Mouse (Mus musculus): ENCODE data around the gene Tex52. TPM values are rescaled to one million over a fixed set of nuclear protein-coding genes. Genes with fewer than 3 reads are reported as not detected.

Gene Tex52
- polyA plus RNA-seq, 1 experiment from 2014 or later: 0.42 TPM

- Histone ChIP-seq H3K4me3 (ENCODE audit: low read depth, low read length) (no peak overlapping the region), H3K27me3 (ENCODE audit: control insufficient read depth, insufficient read depth, low read length) (no peaks in the 10 kb centered on the region), H3K36me3 (ENCODE audit: control insufficient read depth, insufficient read depth, low read length) (no peaks in the 10 kb centered on the region), H3K4me2 (no peak overlapping the region), H3K4me1 (ENCODE audit: control insufficient read depth, insufficient read depth, low read length) (no peaks in the 10 kb centered on the region), H3K27ac (ENCODE audit: low read depth, low read length) (no peak overlapping the region), H3K9ac (ENCODE audit: low read depth, low read length) (no peak overlapping the region), H3K9me3 (replicated peaks; ENCODE audit: control insufficient read depth, low read length) (no peaks in the 10 kb centered on the region)
- 56% methylated on average over 1 of the region's 1 CpGs for WGBS (ENCODE audit: insufficient replicate concordance)
- ATAC-seq (replicated peaks; ENCODE audit: insufficient number of reproducible peaks, low FRiP score, low TSS enrichment): no peak
These were observed 15.4 kb downstream of the Tex52 start for GRCm38 (mm10) chr6:128390683-128391082.

DNA sequence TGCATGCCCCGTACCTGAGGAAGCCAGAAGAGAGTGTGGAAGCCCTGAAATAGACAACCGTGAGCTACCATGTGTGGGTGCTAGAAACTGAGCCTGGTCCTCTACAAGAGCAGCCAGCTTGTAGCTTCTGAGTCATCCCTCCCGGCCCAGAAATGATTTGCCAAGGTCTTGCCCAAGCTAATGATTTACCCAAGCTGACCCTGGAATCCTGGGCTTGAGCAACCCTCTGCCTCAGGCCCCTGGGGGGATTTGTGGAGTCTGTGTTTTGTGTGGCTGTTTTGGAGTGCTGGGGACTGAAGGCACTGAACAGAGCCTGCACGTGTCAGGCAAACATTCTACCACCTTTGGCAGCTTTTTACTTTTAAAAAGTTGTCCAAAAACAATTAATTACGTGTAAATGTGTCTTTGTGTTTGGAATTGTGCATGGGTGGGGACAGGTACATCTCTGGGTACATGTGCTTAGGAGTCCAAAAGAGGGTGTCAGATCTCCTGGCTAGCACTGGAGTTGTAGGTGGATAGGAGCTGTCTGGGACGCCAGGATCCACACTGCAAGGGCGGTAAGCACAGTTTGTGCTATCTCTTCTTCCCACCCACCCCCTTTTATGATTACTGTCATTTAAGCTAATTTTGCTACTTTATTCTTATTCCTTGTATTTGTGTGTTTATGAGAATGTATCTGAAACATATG lies 22.5 kb downstream of the Tex52 start:
- no peaks in the 10 kb centered on the region for H3K9me3 ChIP-seq (replicated peaks; ENCODE audit: control insufficient read depth, low read length)
- no peak overlapping the region for H3K27ac ChIP-seq (ENCODE audit: low read depth, low read length)
- peaks cover 6% of the 10 kb centered on the region; the same call in 1 of the 2 replicates for H3K4me1 ChIP-seq (ENCODE audit: control insufficient read depth, insufficient read depth, low read length)
- H3K9ac ChIP-seq (ENCODE audit: low read depth, low read length): no peak overlapping the region
- H3K27me3 ChIP-seq (ENCODE audit: control insufficient read depth, insufficient read depth, low read length): no peaks in the 10 kb centered on the region
- no peak overlapping the region for H3K4me3 ChIP-seq (ENCODE audit: low read depth, low read length)
- WGBS (ENCODE audit: insufficient replicate concordance): 70% methylated on average over 7 of the region's 7 CpGs
- no peaks in the 10 kb centered on the region for H3K36me3 ChIP-seq (ENCODE audit: control insufficient read depth, insufficient read depth, low read length)
- H3K4me2 ChIP-seq: no peak overlapping the region
- no peak for ATAC-seq (replicated peaks; ENCODE audit: insufficient number of reproducible peaks, low FRiP score, low TSS enrichment)

DNA sequence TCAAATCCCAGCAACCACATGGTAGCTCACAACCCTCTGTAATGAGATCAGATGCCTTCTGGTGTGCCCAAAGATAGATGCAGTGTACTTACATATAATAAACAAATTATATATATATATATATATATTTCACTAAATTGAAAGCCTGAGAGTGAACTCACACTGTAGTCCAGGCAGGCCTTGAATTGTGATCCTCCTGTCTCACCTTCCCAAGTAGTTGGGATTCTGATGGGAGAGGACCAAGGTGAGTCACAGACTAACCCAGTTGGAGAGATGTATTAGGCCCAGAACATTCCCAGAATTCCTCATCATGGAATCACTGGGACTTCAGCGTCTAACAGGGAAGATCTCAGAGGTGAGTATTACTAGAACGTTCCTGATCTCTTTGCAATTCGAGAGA lies 23.7 kb downstream of the Tex52 start, which contains the start of gene Nrip2:
Gene Nrip2 (plus strand): TSS at position 301 of the 400 bp plus-strand sequence.
- H3K36me3 ChIP-seq (ENCODE audit: control insufficient read depth, insufficient read depth, low read length): no peaks in the 10 kb centered on the region
- peak within 1 kb of the TSS; percentile 23 for H3K4me3 ChIP-seq (ENCODE audit: low read depth, low read length)
- H3K27me3 ChIP-seq (ENCODE audit: control insufficient read depth, insufficient read depth, low read length): no peaks in the 10 kb centered on the region
- no peak within 1 kb of the TSS; the same call in 1 of the 2 replicates for H3K27ac ChIP-seq (ENCODE audit: low read depth, low read length)
- H3K4me1 ChIP-seq (ENCODE audit: control insufficient read depth, insufficient read depth, low read length): peaks cover 6% of the 10 kb centered on the region; the same call in 1 of the 2 replicates
- peak within 1 kb of the TSS; percentile 57 for H3K4me2 ChIP-seq
- H3K9me3 ChIP-seq (replicated peaks; ENCODE audit: control insufficient read depth, low read length): no peaks in the 10 kb centered on the region
- ATAC-seq (replicated peaks; ENCODE audit: insufficient number of reproducible peaks, low FRiP score, low TSS enrichment): no peak
- WGBS (ENCODE audit: insufficient replicate concordance): 68% methylated on average over 3 of the region's 3 CpGs
- peak within 1 kb of the TSS; percentile 66 for H3K9ac ChIP-seq (ENCODE audit: low read depth, low read length)

DNA sequence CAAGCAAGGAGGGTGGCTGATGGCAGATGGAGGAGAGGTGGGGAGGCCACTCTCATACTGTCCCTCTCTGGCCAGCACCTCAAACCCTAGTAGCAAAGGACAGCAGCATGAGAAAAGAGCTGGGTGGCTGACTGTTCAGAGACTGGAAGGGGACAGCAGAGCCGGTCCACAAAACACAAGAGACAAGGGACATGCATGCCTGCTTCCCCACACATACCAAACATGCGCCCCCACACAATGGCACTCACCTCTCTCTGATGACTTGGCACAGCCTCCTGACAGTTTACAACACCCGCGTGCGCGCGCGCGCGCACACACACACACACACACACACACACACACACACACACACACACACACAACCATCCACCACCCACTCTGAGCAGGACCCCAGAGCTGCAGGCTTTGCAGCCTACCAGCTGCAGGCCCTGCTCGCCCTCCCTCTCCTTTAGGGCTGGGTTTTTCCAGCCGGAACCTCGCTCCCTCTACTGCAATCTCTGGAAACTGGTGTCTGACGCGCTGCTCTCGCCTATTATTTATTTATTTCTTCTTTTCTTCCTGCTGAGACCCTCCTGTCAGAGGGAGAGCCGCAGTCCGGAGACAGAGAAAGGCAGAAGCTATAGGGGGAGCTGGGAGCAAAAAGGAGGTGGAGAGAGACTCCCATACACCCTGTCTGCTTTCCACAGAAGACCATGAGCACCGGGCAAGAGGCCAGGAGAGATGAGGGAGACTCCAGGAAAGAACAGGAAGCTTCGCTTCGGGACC lies 24.3 kb downstream of the Tex52 start:
- WGBS (ENCODE audit: insufficient replicate concordance): 48% methylated on average over 21 of the region's 21 CpGs
- Histone ChIP-seq H3K9ac (ENCODE audit: low read depth, low read length) (peak overlapping the region; percentile 66), H3K4me1 (ENCODE audit: control insufficient read depth, insufficient read depth, low read length) (peaks cover 6% of the 10 kb centered on the region; the same call in 1 of the 2 replicates), H3K36me3 (ENCODE audit: control insufficient read depth, insufficient read depth, low read length) (no peaks in the 10 kb centered on the region), H3K9me3 (replicated peaks; ENCODE audit: control insufficient read depth, low read length) (no peaks in the 10 kb centered on the region), H3K27me3 (ENCODE audit: control insufficient read depth, insufficient read depth, low read length) (no peaks in the 10 kb centered on the region), H3K4me3 (ENCODE audit: low read depth, low read length) (peak overlapping the region; percentile 23), H3K27ac (ENCODE audit: low read depth, low read length) (no peak overlapping the region; the same call in 1 of the 2 replicates), H3K4me2 (peak overlapping the region; percentile 57)
- ATAC-seq (replicated peaks; ENCODE audit: insufficient number of reproducible peaks, low FRiP score, low TSS enrichment): no peak; the same call in 1 of the 2 replicates

DNA sequence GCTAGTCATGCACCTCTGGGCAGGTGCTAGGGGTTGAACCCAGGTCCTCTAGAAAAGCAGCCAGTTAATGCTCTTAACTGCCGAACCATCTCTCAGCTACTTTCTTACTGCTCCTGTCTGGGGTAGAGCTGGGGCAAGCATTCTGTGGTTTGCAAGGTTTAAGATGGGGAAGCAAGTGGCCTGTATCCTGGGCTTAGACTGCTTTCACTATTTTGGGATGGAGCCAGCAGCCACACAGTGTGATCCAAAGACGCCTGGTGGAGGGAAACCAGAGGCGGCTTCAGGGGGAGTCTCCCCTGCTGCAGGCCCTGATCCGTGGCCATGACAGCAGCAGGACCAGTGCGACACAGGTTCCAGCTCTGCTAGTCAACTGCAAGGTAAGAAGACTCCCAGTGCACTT lies 29.5 kb downstream of the Tex52 start:
- Histone ChIP-seq H3K9me3 (replicated peaks; ENCODE audit: control insufficient read depth, low read length) (no peaks in the 10 kb centered on the region), H3K9ac (ENCODE audit: low read depth, low read length) (no peak overlapping the region), H3K36me3 (ENCODE audit: control insufficient read depth, insufficient read depth, low read length) (peaks cover 17% of the 10 kb centered on the region), H3K27me3 (ENCODE audit: control insufficient read depth, insufficient read depth, low read length) (no peaks in the 10 kb centered on the region), H3K4me3 (ENCODE audit: low read depth, low read length) (no peak overlapping the region), H3K4me1 (ENCODE audit: control insufficient read depth, insufficient read depth, low read length) (peaks cover 4% of the 10 kb centered on the region; the same call in 1 of the 2 replicates), H3K4me2 (no peak overlapping the region), H3K27ac (ENCODE audit: low read depth, low read length) (no peak overlapping the region)
- ATAC-seq (replicated peaks; ENCODE audit: insufficient number of reproducible peaks, low FRiP score, low TSS enrichment): no peak
- WGBS (ENCODE audit: insufficient replicate concordance): 62% methylated on average over 5 of the region's 5 CpGs

GRCm38 (mm10) chr6:128408544-128409125 lies 33.4 kb downstream of the Tex52 start:
- Histone ChIP-seq H3K9ac (ENCODE audit: low read depth, low read length) (no peak overlapping the region), H3K4me3 (ENCODE audit: low read depth, low read length) (no peak overlapping the region), H3K36me3 (ENCODE audit: control insufficient read depth, insufficient read depth, low read length) (peaks cover 35% of the 10 kb centered on the region), H3K27me3 (ENCODE audit: control insufficient read depth, insufficient read depth, low read length) (no peaks in the 10 kb centered on the region), H3K4me2 (no peak overlapping the region), H3K9me3 (replicated peaks; ENCODE audit: control insufficient read depth, low read length) (no peaks in the 10 kb centered on the region), H3K4me1 (ENCODE audit: control insufficient read depth, insufficient read depth, low read length) (no peaks in the 10 kb centered on the region), H3K27ac (ENCODE audit: low read depth, low read length) (no peak overlapping the region)
- ATAC-seq (replicated peaks; ENCODE audit: insufficient number of reproducible peaks, low FRiP score, low TSS enrichment): no peak
- WGBS (ENCODE audit: insufficient replicate concordance): 89% methylated on average over 7 of the region's 7 CpGs

DNA sequence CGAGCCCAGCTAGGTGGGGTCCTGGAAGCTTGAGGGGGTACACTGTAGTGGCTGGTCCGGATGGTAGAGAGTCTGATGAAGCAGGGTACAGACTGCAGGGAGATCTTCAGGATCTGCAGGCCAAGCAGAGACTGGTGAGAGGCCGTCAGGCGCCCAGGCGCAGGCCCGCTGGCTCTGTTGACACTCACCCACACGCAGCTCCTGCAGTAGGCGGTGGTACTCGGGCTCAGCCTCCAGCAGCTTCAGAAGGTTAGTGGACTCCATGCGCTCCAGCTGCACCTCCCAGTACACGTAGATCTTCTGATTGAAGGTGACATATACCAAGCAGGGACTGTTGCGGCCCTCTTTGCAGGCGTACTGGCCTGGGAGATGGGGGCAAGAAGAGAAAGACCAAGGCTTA lies 35.0 kb downstream of the Tex52 start:
- 93% methylated on average over 13 of the region's 13 CpGs for WGBS (ENCODE audit: insufficient replicate concordance)
- H3K36me3 ChIP-seq (ENCODE audit: control insufficient read depth, insufficient read depth, low read length): peaks cover 35% of the 10 kb centered on the region
- ATAC-seq (replicated peaks; ENCODE audit: insufficient number of reproducible peaks, low FRiP score, low TSS enrichment): no peak

GRCm38 (mm10) chr6:128411115-128411514 lies 35.9 kb downstream of the Tex52 start:
- no peak overlapping the region for H3K27ac ChIP-seq (ENCODE audit: low read depth, low read length)
- no peaks in the 10 kb centered on the region for H3K9me3 ChIP-seq (replicated peaks; ENCODE audit: control insufficient read depth, low read length)
- H3K4me1 ChIP-seq (ENCODE audit: control insufficient read depth, insufficient read depth, low read length): no peaks in the 10 kb centered on the region
- ATAC-seq (replicated peaks; ENCODE audit: insufficient number of reproducible peaks, low FRiP score, low TSS enrichment): no peak
- H3K36me3 ChIP-seq (ENCODE audit: control insufficient read depth, insufficient read depth, low read length): peaks cover 34% of the 10 kb centered on the region
- no peak overlapping the region for H3K9ac ChIP-seq (ENCODE audit: low read depth, low read length)
- H3K4me2 ChIP-seq: no peak overlapping the region
- 16% methylated on average over 3 of the region's 3 CpGs for WGBS (ENCODE audit: insufficient replicate concordance)
- H3K27me3 ChIP-seq (ENCODE audit: control insufficient read depth, insufficient read depth, low read length): no peaks in the 10 kb centered on the region
- H3K4me3 ChIP-seq (ENCODE audit: low read depth, low read length): no peak overlapping the region

More for the DNA sequence above, 35.0 kb downstream of the Tex52 start:
- no peaks in the 10 kb centered on the region for H3K9me3 ChIP-seq (replicated peaks; ENCODE audit: control insufficient read depth, low read length)
- no peaks in the 10 kb centered on the region for H3K4me1 ChIP-seq (ENCODE audit: control insufficient read depth, insufficient read depth, low read length)
- no peak overlapping the region for H3K27ac ChIP-seq (ENCODE audit: low read depth, low read length)
- no peaks in the 10 kb centered on the region for H3K27me3 ChIP-seq (ENCODE audit: control insufficient read depth, insufficient read depth, low read length)
- no peak overlapping the region for H3K4me3 ChIP-seq (ENCODE audit: low read depth, low read length)
- no peak overlapping the region for H3K4me2 ChIP-seq
- H3K9ac ChIP-seq (ENCODE audit: low read depth, low read length): no peak overlapping the region
